Mouse (Mus musculus): ENCODE data around the gene Psma6.
A peak's percentile ranks its signal among the peaks of the same experiment; 100 is the strongest.
"Not testable (repeated sequence)": the region's sequence is repeated elsewhere in the genome, so short reads cannot be mapped to it uniquely, and the experiment has no call there.

Psma6 gene

DNA sequence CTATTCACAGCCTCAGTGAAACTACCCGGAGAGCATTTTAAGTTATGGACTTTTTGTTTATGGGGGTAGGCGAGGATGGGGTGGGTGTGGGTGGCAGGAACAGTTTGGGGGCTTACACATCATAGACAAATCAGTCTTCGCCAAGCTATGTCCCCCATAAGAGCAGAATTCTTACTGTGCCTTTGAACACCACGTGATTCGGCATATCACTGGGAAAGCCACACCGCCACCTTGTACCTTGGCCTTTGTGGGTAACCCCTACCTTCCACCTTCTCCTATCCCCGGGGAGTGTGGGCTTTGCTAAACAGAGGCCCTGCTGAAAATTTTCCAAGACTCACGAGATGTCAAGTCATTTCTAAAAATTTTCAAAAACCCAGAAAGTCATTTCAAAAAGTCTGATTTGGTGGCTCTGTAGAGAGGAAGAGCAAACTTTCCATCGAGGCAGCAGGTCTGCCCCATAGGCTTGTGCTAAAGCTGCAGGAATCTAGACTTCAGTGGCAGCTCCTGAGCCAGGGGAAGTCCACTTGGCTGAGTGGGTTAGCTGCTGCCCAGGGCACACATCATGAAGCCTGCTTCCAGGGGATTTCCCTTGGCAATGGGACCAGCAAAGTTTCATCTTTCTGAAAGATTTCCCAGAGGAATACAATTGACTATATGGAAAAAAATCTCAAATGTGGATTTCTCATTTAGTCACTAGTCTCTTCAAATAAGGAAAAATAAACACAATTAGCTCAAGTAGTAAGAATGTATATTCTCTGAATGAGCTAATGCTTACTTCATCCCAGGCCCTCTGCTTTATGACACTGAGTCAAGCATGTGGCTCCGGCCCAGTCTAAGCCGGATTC lies 8.9 kb downstream of the Psma6 start:
- no peak for DNase-seq (ENCODE audit: low spot score)

- not testable (repeated sequence) for DNase-seq (ENCODE audit: low spot score)
These were observed 11.6 kb downstream of the Psma6 start for GRCm38 (mm10) chr12:55395601-55396000.

GRCm38 (mm10) chr12:55396536-55396935 lies 12.5 kb downstream of the Psma6 start:
- no peak for DNase-seq (ENCODE audit: low spot score)

DNA sequence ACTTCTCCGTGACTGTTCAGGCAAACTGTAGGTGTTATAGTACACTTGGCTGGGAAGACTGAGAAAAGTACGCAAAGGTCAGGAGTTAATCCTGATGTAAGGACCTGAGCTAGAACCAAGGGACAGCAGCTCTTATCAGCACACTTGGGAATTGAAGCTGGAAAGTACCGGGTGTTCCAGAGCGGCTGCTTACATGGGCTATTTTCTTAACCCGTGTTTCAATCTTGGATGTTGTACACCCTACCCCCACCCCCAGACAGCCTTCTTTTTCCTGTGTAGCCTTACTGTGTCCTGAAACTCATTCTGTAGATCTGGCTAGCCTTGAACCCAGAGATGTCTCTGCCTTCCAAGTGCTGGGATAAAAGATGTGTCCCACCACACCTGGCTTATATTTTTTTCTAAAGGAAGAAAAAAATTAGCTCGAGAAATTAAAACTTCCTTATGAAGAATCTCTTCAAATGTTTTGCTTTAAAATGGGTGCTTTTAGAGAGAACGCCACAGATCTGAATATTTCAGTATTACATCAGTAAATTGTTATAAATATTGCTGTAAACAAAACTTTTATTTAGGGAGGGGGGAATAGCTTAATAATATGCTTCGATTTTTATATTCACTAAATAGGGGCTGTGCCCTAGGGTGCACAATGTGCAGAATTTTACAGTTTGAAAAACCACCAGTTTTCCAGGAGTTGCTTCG lies 13.7 kb downstream of the Psma6 start:
- DNase-seq (ENCODE audit: low spot score): no peak

- peak; percentile 83 for DNase-seq (ENCODE audit: low spot score)
These were observed 14.5 kb downstream of the Psma6 start for GRCm38 (mm10) chr12:55398240-55399127.

DNA sequence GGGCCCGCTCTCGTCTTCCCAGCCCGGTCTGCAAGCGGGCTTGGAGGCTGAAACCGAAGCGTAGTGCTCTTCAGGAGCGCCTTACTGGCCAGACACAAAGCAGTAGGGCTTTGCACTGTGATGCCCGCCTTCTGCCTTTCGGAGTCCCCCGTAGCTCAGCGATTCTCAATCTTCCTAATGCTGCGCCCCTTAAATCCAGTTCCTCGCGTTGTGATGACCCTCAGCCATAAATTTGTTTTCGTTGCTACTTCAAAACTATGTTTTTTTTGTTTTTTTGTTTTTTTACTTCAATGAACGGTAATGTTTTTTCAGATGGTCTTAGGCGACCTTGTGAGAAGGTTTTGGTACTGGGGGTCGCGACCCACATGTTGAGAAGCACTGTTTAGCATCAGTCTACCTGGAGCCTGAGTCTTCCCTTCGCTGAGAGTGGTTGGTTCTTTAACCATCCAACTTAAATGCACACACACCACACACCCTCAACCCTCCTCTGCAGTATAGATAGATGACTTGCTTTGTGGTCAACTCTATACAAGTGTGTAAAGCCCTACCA lies 15.2 kb downstream of the Psma6 start:
- DNase-seq (ENCODE audit: low spot score): no peak

- DNase-seq (ENCODE audit: low spot score): no peak
These were observed 23.9 kb downstream of the Psma6 start for GRCm38 (mm10) chr12:55407888-55408287.

DNA sequence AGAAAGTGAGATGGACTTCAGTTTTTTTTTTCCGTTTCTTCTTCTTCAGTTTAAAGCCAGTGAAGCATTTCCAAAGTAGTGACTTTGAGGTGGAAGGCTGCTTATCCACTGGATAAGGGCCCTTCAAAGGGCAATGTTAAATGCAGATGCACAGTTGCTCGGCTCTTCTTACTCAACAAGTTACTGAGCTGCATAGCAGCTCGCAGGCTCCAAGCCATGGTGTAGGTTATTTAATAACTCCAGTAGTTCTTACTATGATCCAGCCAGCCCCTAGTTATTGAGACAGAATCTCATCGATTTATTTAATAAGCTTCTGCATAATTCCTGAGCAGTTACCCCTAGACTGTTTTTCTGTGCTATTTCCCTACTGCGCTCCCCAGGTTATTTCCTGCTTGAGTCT lies 31.2 kb downstream of the Psma6 start:
- no peak for DNase-seq (ENCODE audit: low spot score)

DNA sequence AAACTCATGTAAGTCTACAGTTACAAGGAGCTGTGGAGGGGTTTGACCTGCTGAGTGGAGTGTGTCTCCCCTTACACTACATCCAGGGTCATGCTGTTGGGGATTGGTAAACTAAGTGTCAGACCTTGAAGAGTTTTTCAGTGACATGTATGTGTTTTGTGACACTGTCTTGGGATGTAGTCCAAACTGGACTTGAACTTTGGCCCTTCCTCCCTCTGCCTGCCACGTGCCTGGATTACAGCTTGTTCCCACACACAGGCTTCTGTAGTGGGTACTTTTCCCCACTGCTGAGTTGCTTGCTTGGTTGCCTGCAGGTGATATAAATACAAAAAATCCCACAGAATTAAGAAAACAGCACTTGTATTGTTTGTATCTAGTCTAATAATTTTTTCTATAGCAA lies 31.7 kb downstream of the Psma6 start:
- no peak for DNase-seq (ENCODE audit: low spot score)

DNA sequence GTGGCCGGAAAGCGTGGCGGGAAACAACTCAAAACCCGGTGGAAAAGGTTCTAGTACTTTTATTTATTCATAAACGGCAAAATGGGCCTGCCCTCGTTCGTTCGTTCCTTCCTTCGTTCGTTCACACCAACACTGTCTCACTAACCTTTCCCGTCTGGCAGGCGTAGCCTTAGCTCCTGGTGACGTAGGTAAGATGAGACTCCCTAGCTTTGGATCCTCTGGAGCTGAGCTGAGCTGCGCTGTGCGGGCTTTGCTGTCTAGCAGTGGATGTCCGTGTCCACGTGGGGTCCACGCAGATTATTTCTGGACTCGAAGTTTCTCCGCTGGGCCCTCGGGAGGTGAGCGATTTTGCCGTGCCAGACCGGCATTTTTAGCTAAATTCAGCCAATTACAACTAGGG lies 36.2 kb downstream of the Psma6 start:
- no peak for DNase-seq (ENCODE audit: low spot score)

- DNase-seq (ENCODE audit: low spot score): no peak
These were observed 38.0 kb downstream of the Psma6 start for GRCm38 (mm10) chr12:55422057-55422456.

GRCm38 (mm10) chr12:55426300-55426699 lies 42.3 kb downstream of the Psma6 start:
- DNase-seq (ENCODE audit: low spot score): no peak

DNA sequence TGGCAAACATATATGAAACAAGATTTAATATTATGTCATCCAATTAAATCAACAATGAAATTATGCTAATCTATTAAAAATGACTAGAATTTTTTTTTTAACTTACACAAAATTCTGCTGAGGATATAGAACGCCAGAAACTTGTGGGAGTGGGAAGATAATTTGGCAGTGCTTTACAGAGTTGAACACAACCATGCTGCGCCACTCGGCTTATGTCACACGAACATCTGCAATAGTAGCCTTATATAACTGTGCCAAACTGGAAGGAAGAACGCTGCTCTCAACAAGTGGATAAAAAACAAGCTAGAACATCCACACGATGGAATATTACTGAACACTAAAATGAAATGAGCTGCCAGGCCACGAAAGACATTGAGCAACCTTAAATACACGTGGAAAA lies 45.2 kb downstream of the Psma6 start:
- DNase-seq (ENCODE audit: low spot score): no peak

- no peak for DNase-seq (ENCODE audit: low spot score)
These were observed 45.9 kb downstream of the Psma6 start for GRCm38 (mm10) chr12:55429956-55430355.

DNA sequence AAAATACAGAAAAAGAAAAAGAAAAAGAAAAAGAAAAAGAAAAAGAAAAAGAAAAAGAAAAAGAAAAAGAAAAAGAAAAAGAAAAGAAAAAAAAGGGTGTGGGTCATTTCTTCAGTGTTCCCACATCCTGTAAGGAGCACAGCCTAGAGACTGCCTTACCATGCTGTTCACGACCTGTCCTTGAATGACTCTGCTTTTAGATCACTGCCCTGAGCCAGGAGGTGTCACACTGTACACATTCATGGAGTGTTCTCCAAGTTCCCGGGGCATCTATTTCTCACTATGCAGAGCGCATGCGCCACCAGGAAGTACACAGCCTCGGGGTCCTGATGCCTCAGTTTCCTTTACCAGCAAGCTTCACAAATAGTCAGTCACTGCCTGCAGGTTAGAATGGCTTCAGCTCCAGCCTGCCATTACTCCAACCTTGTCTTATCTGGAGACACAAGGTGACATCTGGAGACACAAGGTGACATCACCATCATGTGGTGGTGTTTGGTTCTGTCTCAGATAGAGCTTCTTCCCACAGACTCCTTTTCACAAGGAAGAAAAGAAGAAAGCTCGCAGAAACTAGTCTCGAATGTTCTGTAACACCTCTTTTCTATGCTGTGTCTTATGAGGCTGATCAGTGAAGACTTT lies 48.4 kb downstream of the Psma6 start:
- no peak for DNase-seq (ENCODE audit: low spot score)

DNA sequence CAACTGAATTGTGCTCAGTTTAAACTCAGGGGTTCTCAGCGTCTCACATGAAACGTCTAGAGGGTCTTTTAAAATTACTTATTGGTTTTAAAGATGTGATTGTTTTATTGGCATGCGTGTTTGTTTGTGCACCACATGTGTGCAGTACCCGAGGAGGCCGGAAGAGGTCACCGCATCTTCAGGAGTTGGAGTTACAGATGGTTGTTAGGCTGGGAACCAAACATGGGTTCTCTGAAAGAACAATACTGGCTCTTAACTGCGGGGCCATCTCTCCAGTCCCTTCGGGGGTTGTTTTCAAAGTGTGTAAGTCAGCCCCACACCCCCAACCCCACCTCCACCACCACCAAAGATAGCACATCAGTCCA lies 48.9 kb downstream of the Psma6 start:
- no peak for DNase-seq (ENCODE audit: low spot score)

GRCm38 (mm10) chr12:55433802-55434435 lies 49.9 kb downstream of the Psma6 start:
- no peak for DNase-seq (ENCODE audit: low spot score)

GRCm38 (mm10) chr12:55435080-55435479 lies 51.1 kb downstream of the Psma6 start:
- no peak for DNase-seq (ENCODE audit: low spot score)

GRCm38 (mm10) chr12:55437122-55437826 lies 53.3 kb downstream of the Psma6 start:
- no peak for DNase-seq (ENCODE audit: low spot score)

GRCm38 (mm10) chr12:55438058-55438457 lies 54.0 kb downstream of the Psma6 start:
- no peak for DNase-seq (ENCODE audit: low spot score)
